Mouse (Mus musculus) neutrophil, adult 5-6 weeks (primary cell): ENCODE data around the gene Syt16. TPM values are rescaled to one million over a fixed set of nuclear protein-coding genes. Genes with fewer than 3 reads are reported as not detected.
A peak's percentile ranks its signal among the peaks of the same experiment; 100 is the strongest.

Source experiments
- ATAC-seq: fragments of 151-379, 151-347 bp; 2 replicates; pipeline ENCODE4 v1.8.0; 2017; ENCODE audit warnings: mild to moderate bottlenecking, moderate TSS enrichment; ENCODE audit not compliant: insufficient number of reproducible peaks, poor library complexity, low FRiP score, severe bottlenecking; ENCODE audit errors: extremely low read depth
- total RNA-seq: library from RNA; stranded (forward); fragments of 200-1000 nt; gene quantifications from 2 replicates; pipeline ENCODE4 v1.2.3, GENCODE M21; 2017

The Syt16 gene
- total RNA-seq, 1 experiment from 2014 or later, result not detected

DNA sequence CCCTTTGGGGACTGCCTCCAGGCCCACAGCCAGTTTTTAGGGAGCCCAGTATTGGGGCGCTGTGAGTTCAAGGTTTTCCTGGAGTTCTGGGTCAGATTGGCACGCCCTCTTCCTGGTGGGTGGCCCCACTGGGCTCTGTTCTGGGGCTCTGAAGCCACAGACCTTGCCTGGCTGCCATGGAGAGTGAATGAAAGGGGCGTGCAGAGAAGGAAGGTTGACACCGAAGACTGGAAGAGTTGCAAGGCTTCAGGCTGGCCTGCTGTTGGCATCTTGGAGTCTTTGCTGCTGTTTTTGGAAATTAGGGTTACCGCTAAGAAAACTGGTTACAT is 631 bp downstream of the Syt16 start:
- no peak for ATAC-seq

DNA sequence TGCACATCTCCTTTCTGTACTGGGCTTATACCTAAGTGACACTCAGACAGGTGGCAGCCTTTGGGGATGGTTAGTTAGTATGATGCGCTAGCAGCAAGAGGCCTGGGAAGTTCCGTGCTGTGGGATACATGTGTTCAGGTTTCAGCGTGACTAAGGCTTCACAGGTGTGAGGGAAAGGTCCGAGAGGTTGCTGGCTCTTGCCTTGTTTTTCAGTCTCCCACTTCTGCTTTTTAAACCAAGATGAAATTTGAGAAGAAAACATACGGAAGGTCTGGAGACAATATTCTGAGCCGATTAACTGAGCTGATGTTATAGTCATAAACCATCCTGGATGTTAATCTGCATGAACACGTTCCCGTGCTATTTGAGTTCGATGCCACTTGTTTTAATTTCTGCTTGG is 5.0 kb downstream of the Syt16 start:
- no peak for ATAC-seq

DNA sequence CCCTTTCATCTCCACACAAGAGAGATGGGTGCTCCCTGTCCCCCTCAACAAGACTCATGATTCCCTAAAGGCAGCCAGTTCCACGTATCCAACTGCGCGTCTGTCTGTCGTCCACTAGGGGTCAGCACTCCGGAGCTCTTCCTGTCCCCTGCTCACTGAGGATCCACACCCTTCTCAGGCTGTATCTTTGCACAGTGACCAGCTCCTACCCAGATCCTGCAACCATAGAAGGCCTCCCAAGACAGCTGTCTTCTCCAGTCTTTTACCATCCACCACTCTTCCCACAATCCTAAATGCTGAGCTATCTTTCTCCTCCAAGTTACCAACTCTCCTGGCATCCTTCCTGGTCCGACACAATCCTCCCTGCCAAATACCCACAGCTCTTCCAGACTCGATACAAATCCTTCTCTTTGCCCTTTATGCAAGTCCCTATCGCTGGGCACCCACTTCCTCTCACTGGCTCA is 12.0 kb downstream of the Syt16 start:
- ATAC-seq, result peak; percentile 30; the same call in 1 of the 2 replicates

GRCm38 (mm10) chr12:74013739-74014138 is 16.3 kb downstream of the Syt16 start:
- peak; percentile 67 for ATAC-seq

- no peak for ATAC-seq
Observed at GRCm38 (mm10) chr12:74014739-74015270, 17.3 kb downstream of the Syt16 start.

GRCm38 (mm10) chr12:74015491-74015890 is 18.0 kb downstream of the Syt16 start:
- no peak for ATAC-seq

DNA sequence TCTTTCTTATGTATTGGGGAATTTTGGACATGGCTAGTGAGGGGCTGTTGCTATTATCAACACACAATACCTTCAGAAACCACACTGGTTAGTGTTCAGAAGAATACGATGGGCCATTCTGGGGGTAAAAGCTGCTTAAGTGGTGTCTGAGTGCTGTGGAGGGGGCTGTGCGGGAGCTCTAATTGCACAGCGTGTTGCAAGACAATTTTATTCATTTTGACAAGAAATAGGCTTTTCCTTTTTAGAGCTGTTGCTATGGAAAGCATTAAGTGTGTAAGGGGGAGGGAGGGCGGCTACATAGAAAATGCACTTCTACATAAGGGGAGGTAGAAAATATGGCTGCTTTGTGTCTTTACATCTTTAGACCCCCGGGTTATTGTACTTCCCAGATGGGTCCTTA is 25.8 kb downstream of the Syt16 start:
- no peak for ATAC-seq

GRCm38 (mm10) chr12:74024912-74025311 is 27.5 kb downstream of the Syt16 start:
- no peak for ATAC-seq

GRCm38 (mm10) chr12:74043225-74043624 is 45.8 kb downstream of the Syt16 start:
- ATAC-seq, result no peak

DNA sequence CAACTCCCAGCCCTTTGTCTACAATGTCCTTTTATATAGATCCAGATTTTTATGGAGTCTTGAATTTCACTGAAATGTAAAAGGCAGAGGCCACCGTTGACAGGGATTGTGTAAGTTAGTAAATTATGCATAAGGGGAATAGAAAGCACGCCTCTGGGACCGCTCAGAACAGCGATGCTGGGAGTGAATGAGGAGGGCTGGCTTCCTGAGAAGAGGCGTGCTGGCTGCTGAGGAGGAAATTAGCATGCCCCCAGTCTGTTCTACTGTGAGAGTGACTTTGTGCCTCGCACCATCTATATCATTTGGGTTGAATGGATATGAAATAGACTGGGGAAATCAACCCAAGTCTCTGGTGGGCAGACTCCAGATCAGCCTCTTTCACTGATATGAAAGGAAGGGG is 46.3 kb downstream of the Syt16 start:
- ATAC-seq, result no peak

DNA sequence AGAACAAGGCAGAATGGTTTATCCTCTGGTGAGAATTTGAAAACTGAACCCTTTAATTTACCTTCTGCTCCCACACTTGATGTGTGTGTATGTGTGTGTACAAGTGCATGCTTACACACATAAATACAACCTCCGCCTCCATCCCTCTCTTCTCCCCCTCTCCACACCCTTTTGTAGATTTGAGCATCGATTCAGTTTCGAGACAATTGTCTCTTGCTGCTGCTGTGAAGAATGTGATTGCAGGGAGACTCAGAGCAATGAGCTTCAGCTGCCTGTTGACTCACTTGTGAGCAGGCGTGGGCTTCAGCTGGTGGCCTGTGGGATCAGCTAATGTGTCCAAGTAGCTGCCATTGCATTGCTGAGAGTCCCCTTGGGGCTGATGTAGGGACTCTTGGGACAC is 46.8 kb downstream of the Syt16 start:
- ATAC-seq, result no peak

- no peak for ATAC-seq
Observed at GRCm38 (mm10) chr12:74055336-74055931, 58.0 kb downstream of the Syt16 start.

DNA sequence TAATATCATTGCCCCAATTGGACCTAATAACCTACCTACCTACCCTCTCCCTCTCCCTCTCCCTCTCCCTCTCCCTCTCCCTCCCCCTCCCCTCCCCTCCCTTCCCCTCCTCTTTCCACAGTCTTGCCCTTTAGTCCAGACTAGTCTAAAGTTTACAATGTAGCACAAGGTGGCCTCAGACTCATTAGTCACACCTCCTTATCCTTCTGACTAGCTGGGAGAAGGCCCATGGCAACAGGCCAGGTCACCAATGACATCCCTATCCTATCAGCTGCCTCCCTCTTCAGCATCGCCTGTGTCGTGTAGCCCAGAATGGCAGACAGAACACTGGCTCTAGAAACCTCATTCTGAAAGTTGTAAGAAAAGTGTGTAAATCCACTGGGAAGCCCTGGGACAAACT is 58.7 kb downstream of the Syt16 start:
- ATAC-seq, result no peak

GRCm38 (mm10) chr12:74062547-74062946 is 65.1 kb downstream of the Syt16 start:
- ATAC-seq, result no peak

- ATAC-seq, result no peak
Observed at GRCm38 (mm10) chr12:74068912-74069311, 71.5 kb downstream of the Syt16 start.

DNA sequence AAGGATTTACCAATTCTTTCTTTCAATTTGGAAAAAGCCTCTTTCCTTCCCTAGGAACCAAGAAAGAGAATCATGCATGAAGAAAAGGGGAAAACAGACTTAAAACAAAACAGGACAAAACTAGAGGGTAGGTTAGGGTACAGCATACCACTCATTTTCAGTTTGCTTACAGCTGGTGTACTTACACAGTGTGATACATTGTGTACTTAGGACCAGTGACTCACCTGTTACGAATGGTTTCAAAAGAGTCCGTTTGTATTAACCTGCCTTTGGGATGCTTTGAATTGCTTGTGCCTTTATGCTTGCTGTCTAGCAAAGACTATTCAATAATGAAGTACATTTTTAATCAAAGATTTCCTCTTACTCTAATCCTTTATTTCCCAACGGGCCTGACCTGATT is 78.1 kb downstream of the Syt16 start:
- ATAC-seq, result no peak

DNA sequence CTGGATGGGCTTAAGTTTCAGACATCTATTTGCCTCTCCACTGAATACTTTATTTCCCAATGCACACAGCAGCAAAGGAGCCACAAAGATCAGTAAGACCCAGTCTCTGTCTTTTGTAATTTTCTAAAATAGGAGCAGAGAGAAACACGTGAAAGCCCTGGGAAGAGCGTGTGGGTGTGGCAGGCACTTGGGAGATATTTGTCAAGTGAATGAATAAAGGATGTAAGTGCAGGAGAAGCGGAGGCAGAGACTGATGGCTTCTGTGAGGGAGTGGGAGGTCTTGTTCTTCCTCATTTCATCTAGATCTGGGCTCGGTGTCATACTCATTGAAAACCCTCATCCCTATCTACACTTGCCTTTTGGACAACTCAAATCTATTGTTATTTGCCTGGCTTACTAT is 78.6 kb downstream of the Syt16 start:
- no peak for ATAC-seq

DNA sequence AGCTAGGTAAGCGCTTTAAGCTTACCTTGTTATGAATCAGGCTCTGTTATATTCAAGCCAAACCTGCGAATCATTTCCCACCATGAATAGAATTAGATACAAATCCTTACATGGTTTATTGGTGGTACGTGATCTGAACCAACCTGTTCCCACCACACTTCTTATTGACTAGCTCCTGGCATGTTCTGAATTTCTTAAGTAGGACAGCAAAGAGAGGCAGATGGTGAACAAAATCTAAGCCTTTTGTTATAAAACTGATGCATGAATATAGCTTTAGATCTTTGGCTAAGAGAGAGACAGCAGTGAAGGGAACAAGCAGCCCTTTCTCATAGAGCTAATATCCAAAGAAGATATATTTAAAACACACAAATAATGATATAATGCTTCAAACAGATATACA is 83.7 kb downstream of the Syt16 start:
- no peak for ATAC-seq

DNA sequence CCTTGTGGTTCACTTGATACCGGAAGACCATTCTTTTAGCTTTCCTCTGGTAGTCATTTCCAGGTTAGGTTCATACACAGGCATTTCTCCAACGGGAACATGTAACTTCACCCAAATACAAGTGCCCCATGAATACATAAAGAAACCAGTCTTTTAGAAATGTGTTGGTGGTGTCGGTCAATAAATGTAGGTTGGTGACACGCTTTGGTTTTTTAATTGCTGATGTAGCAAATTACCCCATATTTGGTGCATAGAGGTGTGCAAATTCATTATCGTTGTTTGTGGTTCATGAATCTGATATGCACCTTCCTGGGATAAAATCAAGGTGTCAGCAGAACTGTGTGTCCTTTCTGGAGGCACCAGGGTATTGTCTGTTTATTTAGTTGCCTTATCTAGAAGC is 86.9 kb downstream of the Syt16 start:
- no peak for ATAC-seq

DNA sequence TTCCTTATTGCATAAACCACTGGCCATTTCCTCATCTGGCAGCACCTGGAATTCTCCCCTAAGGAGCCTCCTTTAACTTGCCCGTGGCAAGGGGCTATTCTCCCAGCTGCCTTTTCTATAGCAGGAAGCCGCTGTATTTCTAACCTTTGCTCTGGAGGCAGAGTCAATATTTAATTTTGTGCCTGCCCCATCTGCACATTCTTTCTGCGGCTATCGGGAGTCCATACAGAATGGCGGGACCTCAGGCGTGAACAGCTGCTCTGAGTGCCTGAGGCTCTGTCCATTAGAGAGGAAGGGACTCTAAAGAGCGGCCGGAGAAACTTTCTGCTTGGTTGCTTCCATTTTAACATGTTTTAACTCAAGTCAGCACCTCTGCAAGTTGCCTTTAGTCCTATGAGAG is 89.6 kb downstream of the Syt16 start:
- no peak for ATAC-seq
